In genomic region chr7:80057002-80057691, GRCm38 (mm10) we compare ENCODE assay signal across 8 mouse cellular contexts. TPM values are rescaled to one million over a fixed set of nuclear protein-coding genes. Genes with fewer than 3 reads are reported as not detected.
DNase-seq lines count a peak whose midpoint lies in the region; ATAC-seq and TF ChIP-seq lines count a peak whose summit lies in the region.

No protein-coding gene starts in this region.

- no peaks in the 10 kb centered on the region for H3K9me3 ChIP-seq in E14TG2a.4 (ENCODE audit: low read length)
- H3K9me3 ChIP-seq in hindbrain, embryonic 11.5 days (ENCODE audit: control insufficient read depth, low read length) = no peaks in the 10 kb centered on the region
- H3K9me3 ChIP-seq in neural tube, embryonic 12.5 days = no peaks in the 10 kb centered on the region

- peak overlapping the region; percentile 55 for H3K4me3 ChIP-seq in E14TG2a.4 (replicated peaks; ENCODE audit: low read length)
- no peak overlapping the region for H3K4me3 ChIP-seq in hindbrain, embryonic 11.5 days (ENCODE audit: low read depth, low read length)
- H3K4me3 ChIP-seq in liver, adult 2 months (ENCODE audit: insufficient read depth, low read depth, low read length) = no peak overlapping the region
- no peak overlapping the region for H3K4me3 ChIP-seq in neural tube, embryonic 12.5 days

- peaks cover 89% of the 10 kb centered on the region for H3K4me1 ChIP-seq in E14TG2a.4 (replicated peaks; ENCODE audit: low read depth, low read length)
- peaks cover 26% of the 10 kb centered on the region for H3K4me1 ChIP-seq in hindbrain, embryonic 11.5 days (replicated peaks; ENCODE audit: control insufficient read depth, insufficient read depth, low read length)
- peaks cover 48% of the 10 kb centered on the region for H3K4me1 ChIP-seq in liver, adult 2 months (ENCODE audit: control insufficient read depth, insufficient read depth, low read length)
- H3K4me1 ChIP-seq in neural tube, embryonic 12.5 days = peaks cover 44% of the 10 kb centered on the region

- no peak overlapping the region for H3K4me2 ChIP-seq in hindbrain, embryonic 11.5 days (replicated peaks; ENCODE audit: low read depth, low read length)
- H3K4me2 ChIP-seq in neural tube, embryonic 12.5 days (replicated peaks) = 0 out of 2 replicates have a peak overlapping the region, but pooled peaks have one; percentile 10

- peak overlapping the region; percentile 87 for H3K27ac ChIP-seq in hindbrain, embryonic 11.5 days (ENCODE audit: low read depth, low read length)
- peak overlapping the region; percentile 95 for H3K27ac ChIP-seq in liver, adult 2 months (replicated peaks; ENCODE audit: insufficient read depth, low read depth, low read length)
- 0 out of 2 replicates have a peak overlapping the region, but pooled peaks have one; percentile 2 for H3K27ac ChIP-seq in neural tube, embryonic 12.5 days

- H3K36me3 ChIP-seq in E14TG2a.4 (ENCODE audit: insufficient read depth, low read length) = peaks cover 83% of the 10 kb centered on the region
- H3K36me3 ChIP-seq in hindbrain, embryonic 11.5 days (ENCODE audit: control insufficient read depth, insufficient read depth, low read length) = no peaks in the 10 kb centered on the region
- no peaks in the 10 kb centered on the region for H3K36me3 ChIP-seq in liver, adult 2 months (ENCODE audit: control insufficient read depth, insufficient read depth, low read length)
- no peaks in the 10 kb centered on the region for H3K36me3 ChIP-seq in neural tube, embryonic 12.5 days

- 38% methylated on average over 4 of the region's 4 CpGs for WGBS in hindbrain, embryonic 11.5 days
- WGBS in liver, adult 2 months = 2% methylated on average over 4 of the region's 4 CpGs
- 69% methylated on average over 4 of the region's 4 CpGs for WGBS in neural tube, embryonic 12.5 days

- 0 out of 2 replicates have a peak, but pooled peaks have one; percentile 15 for ATAC-seq in hindbrain, embryonic 11.5 days (ENCODE audit: low FRiP score)
- ATAC-seq in neural tube, embryonic 12.5 days (ENCODE audit: low FRiP score, low read depth) = no peak

- DNase-seq in adrenal gland, postnatal 25 days = peak; percentile 67
- no peak for DNase-seq in hindbrain, embryonic 11.5 days (ENCODE audit: low spot score)
- peak; percentile 93 for DNase-seq in liver, adult 2 months (ENCODE audit: extremely low read depth, low read depth, low spot score)
- DNase-seq in left cerebral cortex, postnatal 36 days (ENCODE audit: low spot score in 2 of 2) = no peak
- DNase-seq in retina, postnatal 1 day = no peak
- no peak for DNase-seq in urinary bladder, postnatal 4 days (ENCODE audit: low spot score in 2 of 2)

- TF ChIP-seq POLR2A in liver, adult 2 months (IDR thresholded peaks at IDR 0.05; ENCODE audit: extremely low read depth, insufficient read depth, low read length) = no peak

- H3K9ac ChIP-seq in hindbrain, embryonic 11.5 days (ENCODE audit: low read depth, low read length) = no peak overlapping the region
- H3K9ac ChIP-seq in liver, adult 2 months (ENCODE audit: low read depth, low read length) = peak overlapping the region; percentile 38
- 0 out of 2 replicates have a peak overlapping the region, but pooled peaks have one; percentile 6 for H3K9ac ChIP-seq in neural tube, embryonic 12.5 days

- no peaks in the 10 kb centered on the region for H3K27me3 ChIP-seq in E14TG2a.4 (ENCODE audit: insufficient read depth, low read length)
- no peaks in the 10 kb centered on the region for H3K27me3 ChIP-seq in hindbrain, embryonic 11.5 days (ENCODE audit: control insufficient read depth, insufficient read depth, low read length)
- no peaks in the 10 kb centered on the region for H3K27me3 ChIP-seq in liver, adult 2 months (ENCODE audit: control insufficient read depth, insufficient read depth, low read length)
- H3K27me3 ChIP-seq in neural tube, embryonic 12.5 days (replicated peaks) = no peaks in the 10 kb centered on the region

- no peak for TF ChIP-seq CTCF in E14TG2a.4 (conservative IDR thresholded peaks at IDR 0.05; ENCODE audit: low read length)
- TF ChIP-seq CTCF in liver, adult 2 months (IDR thresholded peaks at IDR 0.05; ENCODE audit: low read depth, low read length) = no peak

- intact Hi-C loops in left cerebral cortex, postnatal 36 days (cut with DNase I) = no loop called here

- peaks cover 28% of the 10 kb centered on the region for H3K79me2 ChIP-seq in liver, adult 2 months (ENCODE audit: control insufficient read depth, insufficient read depth, low read length)

RNA-seq across cellular contexts. Expression of gene Zfp710, which starts 32.5 kb away (rescaled TPM):
- 18.5 and 21.4 TPM in 2 replicates for total RNA-seq in adrenal gland, postnatal 25 days (2021)
- 26.4 and 28.4 TPM in 2 replicates for polyA plus RNA-seq in hindbrain, embryonic 11.5 days (2014; fragmentation: Nextera tagmentation; extraction: Ambion mirVana)
- 5.4 and 5.6 TPM in 2 replicates for total RNA-seq in liver, adult 2 months (2014; rRNA removed)
- polyA plus RNA-seq in liver, adult 2 months (2012; rRNA removed) = 9.7 and 12.7 TPM in 2 replicates
- polyA plus RNA-seq in neural tube, embryonic 12.5 days (2016; fragmentation: Nextera tagmentation; extraction: Ambion mirVana) = 24.7 and 26.3 TPM in 2 replicates
- total RNA-seq in left cerebral cortex, postnatal 36 days (2021) = 10 to 100 TPM; 18.4 to 20.2 TPM

RNA-seq across cellular contexts. Expression of gene Idh2, which starts 58.0 kb away (rescaled TPM):
- 152 and 173 TPM in 2 replicates for total RNA-seq in adrenal gland, postnatal 25 days (2021)
- 331 and 352 TPM in 2 replicates for polyA plus RNA-seq in hindbrain, embryonic 11.5 days (2014; fragmentation: Nextera tagmentation; extraction: Ambion mirVana)
- 177 and 195 TPM in 2 replicates for total RNA-seq in liver, adult 2 months (2014; rRNA removed)
- 163 and 164 TPM in 2 replicates for polyA plus RNA-seq in liver, adult 2 months (2012; rRNA removed)
- 299 and 313 TPM in 2 replicates for polyA plus RNA-seq in neural tube, embryonic 12.5 days (2016; fragmentation: Nextera tagmentation; extraction: Ambion mirVana)
- total RNA-seq in left cerebral cortex, postnatal 36 days (2021) = 10 to 100 TPM; 52.2 to 55.6 TPM

Comparison
In these comparisons a context has a peak if more than half of its experiments do, and no peak if none do; other contexts are left out.
1. DNase-seq: peak in adrenal gland, postnatal 25 days (single experiment) and liver, adult 2 months (single experiment); none in hindbrain, embryonic 11.5 days (single experiment), left cerebral cortex, postnatal 36 days (0 of 2), retina, postnatal 1 day (single experiment) and urinary bladder, postnatal 4 days (0 of 2).
2. H3K27ac ChIP-seq: peak in every context shown above with its lines; median percentile 95 in liver, adult 2 months; 87 in hindbrain, embryonic 11.5 days; 2 in neural tube, embryonic 12.5 days.